Mouse (Mus musculus): ENCODE measurements around the gene Rasip1. TPM values are rescaled to one million over a fixed set of nuclear protein-coding genes. Genes with fewer than 3 reads are reported as not detected.

The Rasip1 gene
- polyA plus RNA-seq, 1 experiment: not detected

DNA sequence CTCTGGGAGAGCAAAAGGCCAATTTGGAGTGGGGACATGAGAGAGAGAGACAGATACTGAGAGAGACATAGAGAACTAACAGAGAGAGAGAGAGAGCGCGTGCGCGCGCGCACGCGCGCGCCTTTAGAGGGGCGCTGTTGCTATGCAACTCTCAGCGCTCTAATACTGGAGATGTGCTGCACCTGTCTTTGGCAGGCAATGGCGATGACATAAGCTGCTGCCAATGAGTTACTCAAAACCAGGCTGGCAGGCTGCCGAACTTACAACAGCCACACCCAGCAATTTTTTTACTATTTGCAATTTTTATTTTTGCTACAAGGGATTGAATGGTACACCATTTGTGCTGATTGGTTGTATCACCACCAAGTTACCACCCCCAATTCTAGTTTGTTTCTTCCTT is 40.5 kb downstream of the Rasip1 start:
- no peaks in the 10 kb centered on the region for H3K27me3 ChIP-seq (ENCODE audit: control insufficient read depth, insufficient read depth, insufficient read length)
- TF ChIP-seq MYOG (IDR thresholded peaks at IDR 0.05; ENCODE audit: control insufficient read depth, extremely low read depth, insufficient read length): no peak
- H3ac ChIP-seq (ENCODE audit: control insufficient read depth, insufficient read length, low read depth): no peak overlapping the region
- H3K79me2 ChIP-seq (ENCODE audit: control insufficient read depth, insufficient read depth): no peaks in the 10 kb centered on the region
- H3K79me3 ChIP-seq (ENCODE audit: low read depth): no peaks in the 10 kb centered on the region
- H3K4me3 ChIP-seq (ENCODE audit: insufficient read depth, poor library complexity, severe bottlenecking): no peak overlapping the region
- no peaks in the 10 kb centered on the region for H3K36me3 ChIP-seq (ENCODE audit: control insufficient read depth, insufficient read depth)

GRCm38 (mm10) chr7:45668921-45669320 is 41.6 kb downstream of the Rasip1 start:
- Histone ChIP-seq H3K27me3 (ENCODE audit: control insufficient read depth, insufficient read depth, insufficient read length) (no peaks in the 10 kb centered on the region), H3ac (ENCODE audit: control insufficient read depth, insufficient read length, low read depth) (no peak overlapping the region), H3K79me3 (ENCODE audit: low read depth) (no peaks in the 10 kb centered on the region), H3K79me2 (ENCODE audit: control insufficient read depth, insufficient read depth) (no peaks in the 10 kb centered on the region), H3K4me3 (ENCODE audit: insufficient read depth, poor library complexity, severe bottlenecking) (no peak overlapping the region), H3K36me3 (ENCODE audit: control insufficient read depth, insufficient read depth) (no peaks in the 10 kb centered on the region)
- TF ChIP-seq MAX (IDR thresholded peaks at IDR 0.05): no peak
- no peak for TF ChIP-seq FOSL1 (IDR thresholded peaks at IDR 0.05; ENCODE audit: insufficient read depth, low read length, poor library complexity, severe bottlenecking)
- TF ChIP-seq USF1 (IDR thresholded peaks at IDR 0.05; ENCODE audit: low read depth): no peak
- no peak for TF ChIP-seq MYOD1 (IDR thresholded peaks at IDR 0.05; ENCODE audit: control insufficient read depth, insufficient read length, low read depth)
- TF ChIP-seq CEBPB (IDR thresholded peaks at IDR 0.05; ENCODE audit: low read depth): no peak
- TF ChIP-seq CTCF (IDR thresholded peaks at IDR 0.05; ENCODE audit: control insufficient read depth, insufficient read depth, insufficient read length): no peak
- no peak for TF ChIP-seq MYOG (IDR thresholded peaks at IDR 0.05; ENCODE audit: control insufficient read depth, extremely low read depth, insufficient read length)

DNA sequence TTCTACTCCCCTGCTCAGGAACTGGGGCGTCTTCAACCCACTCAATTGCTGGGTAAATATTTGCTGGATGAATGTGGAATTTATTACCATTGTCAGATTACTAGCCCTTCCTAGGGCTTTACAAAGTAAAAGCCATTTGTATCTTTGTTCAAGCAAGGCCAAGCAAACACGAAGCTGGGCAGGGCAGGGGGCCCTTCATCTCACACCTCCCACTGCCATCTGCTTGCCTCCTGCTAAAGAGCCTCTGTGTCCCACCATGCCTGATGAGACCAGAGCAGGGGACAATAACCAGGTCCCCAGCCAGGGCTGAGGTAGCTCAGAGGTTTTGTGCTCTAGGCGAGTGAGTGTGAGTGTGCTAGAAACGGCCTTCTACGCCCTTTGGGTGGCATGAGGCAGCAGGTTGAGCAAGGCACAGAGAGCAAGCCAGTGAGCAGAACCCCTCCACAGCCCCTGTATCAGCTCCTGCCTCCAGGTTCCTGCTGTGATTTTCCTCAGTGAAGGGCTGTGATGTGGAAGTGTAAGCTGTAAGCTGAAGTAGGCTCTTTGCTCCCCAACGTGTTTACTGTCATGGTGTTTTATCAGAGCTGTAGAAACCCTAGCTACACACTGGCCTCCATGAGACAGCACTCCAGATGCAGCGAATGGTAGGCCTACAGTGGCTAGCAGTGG is 50.5 kb downstream of the Rasip1 start:
- H3K27me3 ChIP-seq (ENCODE audit: control insufficient read depth, insufficient read depth, insufficient read length): no peaks in the 10 kb centered on the region
- no peak overlapping the region for H3ac ChIP-seq (ENCODE audit: control insufficient read depth, insufficient read length, low read depth)
- TF ChIP-seq USF1 (IDR thresholded peaks at IDR 0.05; ENCODE audit: low read depth) (no peak), CEBPB (IDR thresholded peaks at IDR 0.05; ENCODE audit: low read depth) (no peak), MAX (IDR thresholded peaks at IDR 0.05) (no peak), MYOG (IDR thresholded peaks at IDR 0.05; ENCODE audit: control insufficient read depth, extremely low read depth, insufficient read length) (no peak), FOSL1 (IDR thresholded peaks at IDR 0.05; ENCODE audit: insufficient read depth, low read length, poor library complexity, severe bottlenecking) (no peak), MYOD1 (IDR thresholded peaks at IDR 0.05; ENCODE audit: control insufficient read depth, insufficient read length, low read depth) (no peak), CTCF (IDR thresholded peaks at IDR 0.05; ENCODE audit: control insufficient read depth, insufficient read depth, insufficient read length) (no peak)
- H3K79me3 ChIP-seq (ENCODE audit: low read depth): no peaks in the 10 kb centered on the region
- H3K4me3 ChIP-seq (ENCODE audit: insufficient read depth, poor library complexity, severe bottlenecking): no peak overlapping the region
- H3K36me3 ChIP-seq (ENCODE audit: control insufficient read depth, insufficient read depth): no peaks in the 10 kb centered on the region
- H3K79me2 ChIP-seq (ENCODE audit: control insufficient read depth, insufficient read depth): no peaks in the 10 kb centered on the region

DNA sequence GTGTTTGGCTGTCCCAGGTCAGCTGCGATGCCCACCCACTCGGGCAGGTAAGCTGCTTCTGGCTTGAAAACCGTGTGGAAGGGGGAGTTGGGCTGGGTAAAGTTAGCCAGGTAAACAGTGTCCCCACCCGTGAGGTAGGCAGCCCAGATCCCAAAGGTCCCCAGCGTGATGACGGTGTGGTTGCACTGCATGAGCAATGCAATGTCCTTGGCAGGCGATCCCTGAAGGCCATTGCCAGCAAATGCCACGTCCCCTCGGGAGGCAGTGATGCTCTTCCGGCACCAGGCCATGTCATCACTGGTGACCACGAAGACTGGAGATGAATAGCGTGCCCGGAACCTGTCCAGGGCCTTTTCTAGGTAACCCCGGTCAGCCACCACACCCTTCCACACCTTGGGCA is 51.2 kb downstream of the Rasip1 start:
- TF ChIP-seq MYOG (IDR thresholded peaks at IDR 0.05; ENCODE audit: control insufficient read depth, extremely low read depth, insufficient read length) (no peak), MAX (IDR thresholded peaks at IDR 0.05) (no peak), CTCF (IDR thresholded peaks at IDR 0.05; ENCODE audit: control insufficient read depth, insufficient read depth, insufficient read length) (no peak), FOSL1 (IDR thresholded peaks at IDR 0.05; ENCODE audit: insufficient read depth, low read length, poor library complexity, severe bottlenecking) (no peak), CEBPB (IDR thresholded peaks at IDR 0.05; ENCODE audit: low read depth) (no peak)
- H3ac ChIP-seq (ENCODE audit: control insufficient read depth, insufficient read length, low read depth): no peak overlapping the region
- no peaks in the 10 kb centered on the region for H3K79me3 ChIP-seq (ENCODE audit: low read depth)
- no peaks in the 10 kb centered on the region for H3K79me2 ChIP-seq (ENCODE audit: control insufficient read depth, insufficient read depth)
- no peaks in the 10 kb centered on the region for H3K27me3 ChIP-seq (ENCODE audit: control insufficient read depth, insufficient read depth, insufficient read length)
- H3K4me3 ChIP-seq (ENCODE audit: insufficient read depth, poor library complexity, severe bottlenecking): no peak overlapping the region
- no peaks in the 10 kb centered on the region for H3K36me3 ChIP-seq (ENCODE audit: control insufficient read depth, insufficient read depth)

DNA sequence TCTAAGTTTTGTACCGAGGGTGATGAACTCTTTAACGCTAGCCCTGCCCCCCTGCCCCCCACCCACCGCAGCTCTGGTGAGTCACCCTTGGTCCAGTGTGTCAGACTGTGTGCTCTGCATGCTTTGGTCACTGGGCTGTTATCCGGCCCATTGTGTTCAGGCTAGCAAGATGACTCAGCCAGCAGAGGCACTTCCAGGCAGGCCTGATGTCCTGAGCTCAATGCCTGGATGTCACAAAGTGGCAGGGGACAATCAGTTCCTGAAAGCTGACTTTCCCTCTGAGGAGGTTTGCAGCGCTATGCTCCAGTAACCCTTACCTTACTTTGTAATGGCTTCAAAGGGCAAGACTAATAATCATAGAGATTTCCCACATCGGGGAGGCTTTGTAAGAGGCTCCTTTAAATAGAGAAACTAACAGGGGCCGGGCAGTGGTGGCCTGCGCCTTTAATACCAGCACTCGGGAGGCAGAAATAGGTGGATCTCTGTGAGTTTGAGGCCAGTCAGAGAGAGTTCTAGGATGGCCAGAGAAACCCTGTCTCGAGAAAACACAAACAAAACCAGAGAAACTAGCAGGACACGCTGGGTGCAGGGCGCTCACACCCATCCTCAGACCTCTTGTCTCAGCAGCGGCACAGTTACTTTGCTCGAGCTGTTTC is 52.8 kb downstream of the Rasip1 start:
- H3K79me3 ChIP-seq (ENCODE audit: low read depth): no peaks in the 10 kb centered on the region
- peak; percentile 84 for TF ChIP-seq MAX (IDR thresholded peaks at IDR 0.05)
- no peak for TF ChIP-seq MYOG (IDR thresholded peaks at IDR 0.05; ENCODE audit: control insufficient read depth, extremely low read depth, insufficient read length)
- TF ChIP-seq FOSL1 (IDR thresholded peaks at IDR 0.05; ENCODE audit: insufficient read depth, low read length, poor library complexity, severe bottlenecking): peak; percentile 70
- TF ChIP-seq CEBPB (IDR thresholded peaks at IDR 0.05; ENCODE audit: low read depth): no peak
- TF ChIP-seq MYOD1 (IDR thresholded peaks at IDR 0.05; ENCODE audit: control insufficient read depth, insufficient read length, low read depth): no peak
- no peak for TF ChIP-seq USF1 (IDR thresholded peaks at IDR 0.05; ENCODE audit: low read depth)
- no peak for TF ChIP-seq CTCF (IDR thresholded peaks at IDR 0.05; ENCODE audit: control insufficient read depth, insufficient read depth, insufficient read length)
- no peak overlapping the region for H3ac ChIP-seq (ENCODE audit: control insufficient read depth, insufficient read length, low read depth)
- no peak overlapping the region for H3K4me3 ChIP-seq (ENCODE audit: insufficient read depth, poor library complexity, severe bottlenecking)
- H3K79me2 ChIP-seq (ENCODE audit: control insufficient read depth, insufficient read depth): no peaks in the 10 kb centered on the region
- H3K27me3 ChIP-seq (ENCODE audit: control insufficient read depth, insufficient read depth, insufficient read length): no peaks in the 10 kb centered on the region
- H3K36me3 ChIP-seq (ENCODE audit: control insufficient read depth, insufficient read depth): no peaks in the 10 kb centered on the region
